Mouse (Mus musculus): ENCODE data around the gene Abca1. TPM values are rescaled to one million over a fixed set of nuclear protein-coding genes. Genes with fewer than 3 reads are reported as not detected.

The Abca1 gene
- polyA plus RNA-seq, 1 experiment from 2014 or later, result 4.4 TPM

- H3K9ac ChIP-seq (ENCODE audit: low read length), result no peak overlapping the region
- 81% methylated on average over 7 of the region's 7 CpGs for WGBS
- H3K36me3 ChIP-seq (ENCODE audit: control insufficient read depth, insufficient read depth, low read length), result no peaks in the 10 kb centered on the region
- no peak overlapping the region for H3K4me2 ChIP-seq (ENCODE audit: low read length)
- no peak overlapping the region for H3K27ac ChIP-seq (ENCODE audit: low read depth)
- no peaks in the 10 kb centered on the region for H3K4me1 ChIP-seq (replicated peaks; ENCODE audit: control insufficient read depth, insufficient read depth, low read length)
- ATAC-seq (replicated peaks; ENCODE audit: low FRiP score, low TSS enrichment, low read depth), result no peak
- no peaks in the 10 kb centered on the region for H3K9me3 ChIP-seq (ENCODE audit: control insufficient read depth, low read length)
- H3K4me3 ChIP-seq (ENCODE audit: low read depth, low read length), result no peak overlapping the region
- no peak for DNase-seq (ENCODE audit: low spot score)
- H3K27me3 ChIP-seq (replicated peaks; ENCODE audit: control insufficient read depth, insufficient read depth, low read length), result no peaks in the 10 kb centered on the region
Observed at GRCm38 (mm10) chr4:53102529-53102928, 57.2 kb downstream of the Abca1 start.

DNA sequence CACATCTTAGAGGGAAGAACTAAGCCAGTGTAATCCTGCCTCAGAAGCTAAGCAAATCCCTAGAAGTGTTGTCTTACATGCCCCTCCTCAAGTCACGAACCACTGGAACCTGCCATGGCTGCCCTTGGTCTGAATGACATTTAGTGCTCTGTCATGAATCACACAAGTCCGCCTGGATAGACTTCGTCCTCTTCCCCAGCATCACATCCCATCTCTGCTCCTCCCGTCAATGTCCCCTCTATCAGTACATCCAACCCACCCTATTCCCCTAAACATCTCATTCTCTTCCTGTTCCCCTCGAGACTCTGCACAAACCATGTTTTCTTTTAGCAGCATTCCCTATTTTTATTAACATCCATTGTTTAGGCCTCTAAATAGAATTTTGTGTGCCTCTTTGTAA is 58.4 kb downstream of the Abca1 start:
- no peak for ATAC-seq (replicated peaks; ENCODE audit: low FRiP score, low TSS enrichment, low read depth)
- Histone ChIP-seq H3K27ac (ENCODE audit: low read depth) (no peak overlapping the region), H3K9ac (ENCODE audit: low read length) (no peak overlapping the region), H3K9me3 (ENCODE audit: control insufficient read depth, low read length) (no peaks in the 10 kb centered on the region), H3K4me3 (ENCODE audit: low read depth, low read length) (no peak overlapping the region), H3K4me2 (ENCODE audit: low read length) (no peak overlapping the region), H3K27me3 (replicated peaks; ENCODE audit: control insufficient read depth, insufficient read depth, low read length) (no peaks in the 10 kb centered on the region), H3K4me1 (replicated peaks; ENCODE audit: control insufficient read depth, insufficient read depth, low read length) (no peaks in the 10 kb centered on the region), H3K36me3 (ENCODE audit: control insufficient read depth, insufficient read depth, low read length) (no peaks in the 10 kb centered on the region)
- no peak for DNase-seq (ENCODE audit: low spot score)
- WGBS, result 75% methylated on average over 5 of the region's 5 CpGs

DNA sequence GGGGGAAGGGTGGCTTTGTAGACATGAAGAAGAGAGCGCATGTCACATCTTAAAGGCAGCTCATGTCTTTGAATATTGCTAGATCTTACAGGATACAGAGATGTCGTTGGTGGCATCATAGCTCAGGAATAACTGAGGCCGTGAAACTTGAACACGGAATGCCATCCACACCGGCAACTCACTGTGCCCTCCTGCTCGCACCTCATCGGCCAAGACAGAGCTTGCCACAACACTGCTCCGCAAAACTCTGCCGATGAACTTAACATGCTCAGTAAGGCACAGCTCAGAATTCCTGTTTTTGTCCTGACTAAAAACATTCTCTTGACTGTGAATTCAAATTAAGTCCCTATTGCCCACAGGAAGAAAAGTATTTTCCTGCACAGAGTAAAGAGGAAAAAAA is 59.2 kb downstream of the Abca1 start:
- Histone ChIP-seq H3K9ac (ENCODE audit: low read length) (no peak overlapping the region), H3K9me3 (ENCODE audit: control insufficient read depth, low read length) (no peaks in the 10 kb centered on the region), H3K4me3 (ENCODE audit: low read depth, low read length) (no peak overlapping the region), H3K27ac (ENCODE audit: low read depth) (no peak overlapping the region), H3K27me3 (replicated peaks; ENCODE audit: control insufficient read depth, insufficient read depth, low read length) (no peaks in the 10 kb centered on the region), H3K4me2 (ENCODE audit: low read length) (no peak overlapping the region), H3K4me1 (replicated peaks; ENCODE audit: control insufficient read depth, insufficient read depth, low read length) (no peaks in the 10 kb centered on the region), H3K36me3 (ENCODE audit: control insufficient read depth, insufficient read depth, low read length) (no peaks in the 10 kb centered on the region)
- DNase-seq (ENCODE audit: low spot score), result no peak
- ATAC-seq (replicated peaks; ENCODE audit: low FRiP score, low TSS enrichment, low read depth), result no peak
- 93% methylated on average over 9 of the region's 9 CpGs for WGBS

- H3K9me3 ChIP-seq (ENCODE audit: control insufficient read depth, low read length), result no peaks in the 10 kb centered on the region
- no peaks in the 10 kb centered on the region for H3K4me1 ChIP-seq (replicated peaks; ENCODE audit: control insufficient read depth, insufficient read depth, low read length)
- H3K4me3 ChIP-seq (ENCODE audit: low read depth, low read length), result no peak overlapping the region
- H3K27ac ChIP-seq (ENCODE audit: low read depth), result no peak overlapping the region
- ATAC-seq (replicated peaks; ENCODE audit: low FRiP score, low TSS enrichment, low read depth) (no peak), DNase-seq (ENCODE audit: low spot score) (no peak)
- H3K9ac ChIP-seq (ENCODE audit: low read length), result no peak overlapping the region
- no peak overlapping the region for H3K4me2 ChIP-seq (ENCODE audit: low read length)
- no peaks in the 10 kb centered on the region for H3K27me3 ChIP-seq (replicated peaks; ENCODE audit: control insufficient read depth, insufficient read depth, low read length)
- no peaks in the 10 kb centered on the region for H3K36me3 ChIP-seq (ENCODE audit: control insufficient read depth, insufficient read depth, low read length)
- 83% methylated on average over 4 of the region's 4 CpGs for WGBS
Observed at GRCm38 (mm10) chr4:53094850-53095249, 64.8 kb downstream of the Abca1 start.

GRCm38 (mm10) chr4:53094331-53094730 is 65.4 kb downstream of the Abca1 start:
- H3K9me3 ChIP-seq (ENCODE audit: control insufficient read depth, low read length), result no peaks in the 10 kb centered on the region
- no peaks in the 10 kb centered on the region for H3K27me3 ChIP-seq (replicated peaks; ENCODE audit: control insufficient read depth, insufficient read depth, low read length)
- ATAC-seq (replicated peaks; ENCODE audit: low FRiP score, low TSS enrichment, low read depth), result no peak
- DNase-seq (ENCODE audit: low spot score), result no peak
- no peaks in the 10 kb centered on the region for H3K36me3 ChIP-seq (ENCODE audit: control insufficient read depth, insufficient read depth, low read length)
- 65% methylated on average over 3 of the region's 3 CpGs for whole genome bisulfite sequencing
- H3K4me2 ChIP-seq (ENCODE audit: low read length), result no peak overlapping the region
- no peak overlapping the region for H3K27ac ChIP-seq (ENCODE audit: low read depth)
- no peak overlapping the region for H3K4me3 ChIP-seq (ENCODE audit: low read depth, low read length)
- no peaks in the 10 kb centered on the region for H3K4me1 ChIP-seq (replicated peaks; ENCODE audit: control insufficient read depth, insufficient read depth, low read length)
- no peak overlapping the region for H3K9ac ChIP-seq (ENCODE audit: low read length)

GRCm38 (mm10) chr4:53093615-53094014 is 66.1 kb downstream of the Abca1 start:
- Histone ChIP-seq H3K36me3 (ENCODE audit: control insufficient read depth, insufficient read depth, low read length) (no peaks in the 10 kb centered on the region), H3K4me1 (replicated peaks; ENCODE audit: control insufficient read depth, insufficient read depth, low read length) (no peaks in the 10 kb centered on the region), H3K27ac (ENCODE audit: low read depth) (no peak overlapping the region), H3K4me2 (ENCODE audit: low read length) (no peak overlapping the region), H3K9me3 (ENCODE audit: control insufficient read depth, low read length) (no peaks in the 10 kb centered on the region), H3K9ac (ENCODE audit: low read length) (no peak overlapping the region), H3K27me3 (replicated peaks; ENCODE audit: control insufficient read depth, insufficient read depth, low read length) (no peaks in the 10 kb centered on the region), H3K4me3 (ENCODE audit: low read depth, low read length) (no peak overlapping the region)
- no peak for DNase-seq (ENCODE audit: low spot score)
- 89% methylated on average over 4 of the region's 4 CpGs for WGBS
- ATAC-seq (replicated peaks; ENCODE audit: low FRiP score, low TSS enrichment, low read depth), result no peak

GRCm38 (mm10) chr4:53089641-53090040 is 70.1 kb downstream of the Abca1 start:
- DNase-seq (ENCODE audit: low spot score) (no peak), ATAC-seq (replicated peaks; ENCODE audit: low FRiP score, low TSS enrichment, low read depth) (no peak)
- Histone ChIP-seq H3K9ac (ENCODE audit: low read length) (no peak overlapping the region), H3K27ac (ENCODE audit: low read depth) (no peak overlapping the region), H3K36me3 (ENCODE audit: control insufficient read depth, insufficient read depth, low read length) (peaks cover 6% of the 10 kb centered on the region; the same call in 1 of the 2 replicates), H3K4me3 (ENCODE audit: low read depth, low read length) (no peak overlapping the region), H3K27me3 (replicated peaks; ENCODE audit: control insufficient read depth, insufficient read depth, low read length) (no peaks in the 10 kb centered on the region), H3K9me3 (ENCODE audit: control insufficient read depth, low read length) (no peaks in the 10 kb centered on the region), H3K4me2 (ENCODE audit: low read length) (no peak overlapping the region), H3K4me1 (replicated peaks; ENCODE audit: control insufficient read depth, insufficient read depth, low read length) (no peaks in the 10 kb centered on the region)
- 80% methylated on average over 3 of the region's 3 CpGs for WGBS

DNA sequence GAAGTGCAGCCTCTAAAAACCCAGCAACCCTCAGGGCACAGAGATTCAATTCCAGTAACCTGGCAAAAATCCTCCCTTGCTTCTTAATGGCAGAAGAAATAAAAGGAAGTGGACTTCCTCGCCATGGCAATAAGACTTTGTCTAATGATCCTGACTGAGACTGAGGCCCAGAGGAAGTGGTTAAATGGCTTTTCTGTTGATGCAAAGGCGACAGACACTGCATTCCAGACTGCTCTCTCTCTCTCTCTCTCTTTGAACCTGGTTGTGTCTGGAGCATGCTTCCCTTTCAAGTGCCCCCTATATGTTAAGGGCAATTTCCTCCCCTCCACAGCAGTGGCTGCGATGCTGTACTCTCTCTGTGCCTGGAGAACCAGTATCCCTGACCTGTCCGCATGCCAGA is 70.7 kb downstream of the Abca1 start:
- WGBS, result 32% methylated on average over 4 of the region's 4 CpGs

DNA sequence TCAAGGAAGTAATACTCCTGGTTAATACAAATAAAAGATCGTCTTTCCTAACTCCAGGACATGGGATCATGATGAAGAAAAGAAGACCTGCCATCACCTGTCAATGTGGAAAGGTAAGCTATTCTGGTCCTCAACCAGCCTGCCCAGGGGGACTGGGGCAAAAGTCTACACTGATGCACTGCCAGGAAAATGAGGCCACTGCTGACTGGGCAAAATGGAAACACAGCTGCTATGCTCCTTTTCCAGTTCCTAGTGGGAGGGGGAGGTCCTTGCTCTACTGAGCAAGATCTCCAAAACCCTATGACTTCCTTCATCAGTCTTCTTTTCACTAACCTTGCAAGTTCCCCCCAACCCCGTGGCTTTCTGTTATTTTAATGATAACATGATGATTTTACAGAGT is 73.1 kb downstream of the Abca1 start:
- Histone ChIP-seq H3K4me3 (ENCODE audit: low read depth, low read length) (no peak overlapping the region), H3K9ac (ENCODE audit: low read length) (no peak overlapping the region), H3K4me1 (replicated peaks; ENCODE audit: control insufficient read depth, insufficient read depth, low read length) (no peaks in the 10 kb centered on the region), H3K4me2 (ENCODE audit: low read length) (no peak overlapping the region), H3K27me3 (replicated peaks; ENCODE audit: control insufficient read depth, insufficient read depth, low read length) (no peaks in the 10 kb centered on the region), H3K36me3 (ENCODE audit: control insufficient read depth, insufficient read depth, low read length) (peaks cover 14% of the 10 kb centered on the region; the same call in 1 of the 2 replicates), H3K9me3 (ENCODE audit: control insufficient read depth, low read length) (no peaks in the 10 kb centered on the region), H3K27ac (ENCODE audit: low read depth) (no peak overlapping the region)
- ATAC-seq (replicated peaks; ENCODE audit: low FRiP score, low TSS enrichment, low read depth) (no peak), DNase-seq (ENCODE audit: low spot score) (no peak)
- 72% methylated on average over 2 of the region's 2 CpGs for WGBS

More for the DNA sequence above, 70.7 kb downstream of the Abca1 start:
- Histone ChIP-seq H3K4me1 (replicated peaks; ENCODE audit: control insufficient read depth, insufficient read depth, low read length) (no peaks in the 10 kb centered on the region), H3K9me3 (ENCODE audit: control insufficient read depth, low read length) (no peaks in the 10 kb centered on the region), H3K9ac (ENCODE audit: low read length) (no peak overlapping the region), H3K27ac (ENCODE audit: low read depth) (no peak overlapping the region), H3K4me2 (ENCODE audit: low read length) (no peak overlapping the region), H3K27me3 (replicated peaks; ENCODE audit: control insufficient read depth, insufficient read depth, low read length) (no peaks in the 10 kb centered on the region), H3K36me3 (ENCODE audit: control insufficient read depth, insufficient read depth, low read length) (peaks cover 7% of the 10 kb centered on the region; the same call in 1 of the 2 replicates), H3K4me3 (ENCODE audit: low read depth, low read length) (no peak overlapping the region)
- DNase-seq (ENCODE audit: low spot score), result no peak
- no peak for ATAC-seq (replicated peaks; ENCODE audit: low FRiP score, low TSS enrichment, low read depth)
